Mouse (Mus musculus): Measurements from ENCODE around the gene Abcc6. TPM values are rescaled to one million over a fixed set of nuclear protein-coding genes. Genes with fewer than 3 reads are reported as not detected.

Abcc6 gene
- total and polyA plus RNA-seq, 3 experiments: under 0.01 TPM; not detected in 2

DNA sequence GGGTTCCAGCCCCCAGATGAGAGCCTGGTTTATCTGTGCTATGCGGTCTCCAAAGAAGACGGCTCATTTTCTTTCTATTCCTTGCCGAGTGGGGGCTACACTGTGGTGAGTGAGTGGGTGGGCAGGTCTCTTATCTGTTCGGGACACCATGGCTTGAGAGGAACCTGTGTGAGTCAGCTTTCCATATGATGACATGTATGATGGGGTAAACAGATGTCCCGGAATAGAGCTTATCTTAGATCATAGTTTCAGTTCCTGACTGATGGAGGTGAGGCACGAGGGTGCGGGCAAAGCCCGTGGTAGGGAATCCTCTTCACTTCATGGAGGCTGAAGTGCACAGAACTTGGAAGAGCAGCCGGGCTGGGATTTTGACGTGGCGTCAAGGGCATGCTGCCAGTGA, 15.8 kb upstream of the Abcc6 start:
- ATAC-seq (ENCODE audit: extremely low read depth, insufficient number of reproducible peaks, low FRiP score, poor library complexity, severe bottlenecking) (peak; percentile 78), DNase-seq (ENCODE audit: low spot score) (peak; percentile 57)
- peak overlapping the region; percentile 48; the same call in 1 of the 2 replicates for H3K4me3 ChIP-seq (ENCODE audit: low read depth, low read length)
- peaks cover 97% of the 10 kb centered on the region for H3K36me3 ChIP-seq (replicated peaks)
- H3K27me3 ChIP-seq (ENCODE audit: insufficient read depth, low read length): no peaks in the 10 kb centered on the region
- peaks cover 36% of the 10 kb centered on the region for H3K4me1 ChIP-seq (ENCODE audit: insufficient read depth, low read depth, low read length)
- H3K9me3 ChIP-seq (replicated peaks): no peaks in the 10 kb centered on the region
- TF ChIP-seq TAL1 (conservative IDR thresholded peaks at IDR 0.05; ENCODE audit: low read depth, low read length): peak; percentile 51
- TF ChIP-seq GATA2 (IDR thresholded peaks at IDR 0.05; ENCODE audit: borderline replicate concordance, low read depth, low read length): no peak

DNA sequence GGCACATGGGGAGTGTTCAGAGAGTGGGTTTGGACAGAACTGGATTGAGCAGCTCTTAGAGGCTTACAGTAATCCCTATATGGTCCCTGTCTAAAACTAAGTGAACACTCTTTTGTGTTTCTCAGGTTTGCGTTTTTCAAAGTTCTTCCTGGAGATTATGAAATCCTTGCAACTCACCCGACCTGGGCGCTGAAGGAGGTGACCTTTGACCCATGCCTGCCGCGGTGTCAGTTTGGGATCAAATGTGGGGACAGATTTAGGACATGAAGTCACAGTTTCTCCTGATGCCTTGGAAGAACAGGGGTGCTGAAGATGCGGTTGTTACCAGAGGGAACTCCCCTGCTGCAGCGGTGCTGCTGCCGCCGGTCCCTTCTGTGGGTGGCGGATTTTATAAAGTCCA, 14.0 kb upstream of the Abcc6 start:
- no peaks in the 10 kb centered on the region for H3K9me3 ChIP-seq (replicated peaks)
- DNase-seq (ENCODE audit: low spot score): no peak
- H3K4me1 ChIP-seq (ENCODE audit: insufficient read depth, low read depth, low read length): peaks cover 36% of the 10 kb centered on the region
- H3K27me3 ChIP-seq (ENCODE audit: insufficient read depth, low read length): no peaks in the 10 kb centered on the region
- peaks cover 98% of the 10 kb centered on the region for H3K36me3 ChIP-seq (replicated peaks)
- no peak overlapping the region for H3K4me3 ChIP-seq (ENCODE audit: low read depth, low read length)
- no peak for ATAC-seq (ENCODE audit: extremely low read depth, insufficient number of reproducible peaks, low FRiP score, poor library complexity, severe bottlenecking)
- TF ChIP-seq GATA2 (IDR thresholded peaks at IDR 0.05; ENCODE audit: borderline replicate concordance, low read depth, low read length): no peak
- no peak for TF ChIP-seq GATA1 (IDR thresholded peaks at IDR 0.05; ENCODE audit: borderline replicate concordance, low read length)
- no peak for TF ChIP-seq TAL1 (conservative IDR thresholded peaks at IDR 0.05; ENCODE audit: low read depth, low read length)

DNA sequence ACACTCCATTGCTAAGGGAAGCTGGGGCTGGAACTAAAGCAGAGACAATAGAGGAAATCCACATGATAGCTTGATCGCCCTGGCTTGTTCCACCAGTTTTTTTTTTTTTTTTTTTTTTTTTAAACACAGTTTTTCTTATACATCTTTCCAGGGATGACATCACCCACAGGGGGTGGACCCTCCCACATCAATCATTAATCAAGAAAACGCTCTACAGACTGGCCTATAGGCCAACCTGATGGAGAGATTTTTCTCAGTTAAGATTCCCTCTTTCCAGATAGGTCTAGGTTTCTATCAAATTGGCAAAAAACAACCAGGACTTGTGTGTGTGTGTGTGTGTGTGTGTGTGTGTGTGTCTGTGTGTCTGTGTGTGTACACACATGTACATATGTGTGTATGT, 9.8 kb upstream of the Abcc6 start:
- ATAC-seq (ENCODE audit: extremely low read depth, insufficient number of reproducible peaks, low FRiP score, poor library complexity, severe bottlenecking) (no peak), DNase-seq (ENCODE audit: low spot score) (no peak)
- H3K4me3 ChIP-seq (ENCODE audit: low read depth, low read length): no peak overlapping the region
- peaks cover 94% of the 10 kb centered on the region for H3K36me3 ChIP-seq (replicated peaks)
- TF ChIP-seq GATA2 (IDR thresholded peaks at IDR 0.05; ENCODE audit: borderline replicate concordance, low read depth, low read length) (no peak), CTCF (IDR thresholded peaks at IDR 0.05; ENCODE audit: low read depth, low read length) (no peak), TAL1 (conservative IDR thresholded peaks at IDR 0.05; ENCODE audit: low read depth, low read length) (no peak), GATA1 (IDR thresholded peaks at IDR 0.05; ENCODE audit: borderline replicate concordance, low read length) (no peak), POLR2AphosphoS5 (IDR thresholded peaks at IDR 0.05; ENCODE audit: insufficient replicate concordance, low read depth, low read length) (no peak)
- no peaks in the 10 kb centered on the region for H3K27me3 ChIP-seq (ENCODE audit: insufficient read depth, low read length)
- no peaks in the 10 kb centered on the region for H3K9me3 ChIP-seq (replicated peaks)
- H3K4me1 ChIP-seq (ENCODE audit: insufficient read depth, low read depth, low read length): peaks cover 41% of the 10 kb centered on the region

DNA sequence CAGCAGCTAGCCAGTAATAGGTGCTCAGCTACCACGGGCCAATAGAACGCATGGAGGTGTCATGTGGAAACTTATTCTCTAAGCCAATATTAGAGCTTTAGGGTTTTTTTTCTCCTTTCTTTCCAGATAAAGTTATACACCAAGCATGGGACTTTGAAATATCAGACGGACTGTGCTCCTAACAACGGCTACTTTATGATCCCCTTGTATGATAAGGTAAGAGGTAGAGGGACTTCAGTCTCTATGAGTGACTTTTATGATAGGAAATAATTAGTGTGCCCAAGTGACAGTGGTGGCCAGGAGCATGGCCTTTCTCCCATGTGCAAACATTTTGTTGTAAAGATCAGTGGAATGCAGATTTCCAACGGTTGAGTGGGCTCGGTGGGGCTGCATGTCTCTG, 7.3 kb upstream of the Abcc6 start:
- TF ChIP-seq GATA1 (IDR thresholded peaks at IDR 0.05; ENCODE audit: borderline replicate concordance, low read length) (no peak), TAL1 (conservative IDR thresholded peaks at IDR 0.05; ENCODE audit: low read depth, low read length) (no peak), CTCF (IDR thresholded peaks at IDR 0.05; ENCODE audit: low read depth, low read length) (no peak), GATA2 (IDR thresholded peaks at IDR 0.05; ENCODE audit: borderline replicate concordance, low read depth, low read length) (no peak), POLR2AphosphoS5 (IDR thresholded peaks at IDR 0.05; ENCODE audit: insufficient replicate concordance, low read depth, low read length) (no peak)
- Histone ChIP-seq H3K36me3 (replicated peaks) (peaks cover 71% of the 10 kb centered on the region), H3K9me3 (replicated peaks) (no peaks in the 10 kb centered on the region), H3K4me1 (ENCODE audit: insufficient read depth, low read depth, low read length) (peaks cover 50% of the 10 kb centered on the region), H3K4me3 (ENCODE audit: low read depth, low read length) (no peak overlapping the region), H3K27me3 (ENCODE audit: insufficient read depth, low read length) (no peaks in the 10 kb centered on the region)
- ATAC-seq (ENCODE audit: extremely low read depth, insufficient number of reproducible peaks, low FRiP score, poor library complexity, severe bottlenecking) (no peak), DNase-seq (ENCODE audit: low spot score) (no peak)

DNA sequence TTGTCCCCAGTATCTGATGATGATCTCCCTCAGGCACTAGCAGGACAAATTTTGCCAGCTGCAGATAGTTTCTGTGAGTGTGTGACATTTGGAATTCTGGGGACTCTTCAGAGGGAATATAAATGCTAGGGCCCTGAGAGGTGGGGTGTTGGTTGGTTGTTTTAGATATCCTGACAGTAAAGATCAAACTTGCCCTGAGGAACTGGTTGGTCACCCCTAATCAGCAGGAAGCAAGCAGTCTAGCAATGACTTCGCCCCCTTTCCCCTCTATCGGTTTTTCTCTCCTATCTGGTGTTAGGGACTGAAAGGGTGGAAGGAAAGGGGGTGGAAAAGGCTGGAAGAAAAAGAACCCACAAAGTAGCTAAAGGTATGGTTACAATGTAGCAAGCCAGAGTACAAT, 5.4 kb upstream of the Abcc6 start:
- peaks cover 56% of the 10 kb centered on the region for H3K4me1 ChIP-seq (ENCODE audit: insufficient read depth, low read depth, low read length)
- peak overlapping the region; percentile 48; the same call in 1 of the 2 replicates for H3K4me3 ChIP-seq (ENCODE audit: low read depth, low read length)

DNA sequence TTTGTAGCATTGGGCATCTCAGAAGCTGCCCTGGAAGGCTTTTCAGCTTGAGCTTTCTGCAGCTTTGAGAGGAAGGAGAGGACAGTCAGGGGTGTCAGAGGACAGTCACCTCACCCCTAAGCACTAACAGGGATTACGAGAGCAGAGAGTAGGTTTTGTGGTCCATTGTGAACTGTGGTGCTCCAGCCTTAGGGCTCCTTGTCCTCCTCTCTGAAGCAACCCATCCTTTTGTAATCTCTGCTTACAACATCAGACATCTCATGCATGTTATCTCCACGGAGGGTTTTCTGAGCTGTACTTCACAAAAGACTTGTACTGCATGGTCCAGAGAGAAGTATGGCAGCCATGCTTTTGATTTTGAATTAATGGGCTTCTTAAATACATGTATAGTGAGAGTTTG, 4.9 kb upstream of the Abcc6 start:
- Histone ChIP-seq H3K36me3 (replicated peaks) (peaks cover 47% of the 10 kb centered on the region), H3K4me1 (ENCODE audit: insufficient read depth, low read depth, low read length) (peaks cover 61% of the 10 kb centered on the region), H3K9me3 (replicated peaks) (no peaks in the 10 kb centered on the region), H3K4me3 (ENCODE audit: low read depth, low read length) (peak overlapping the region; percentile 99), H3K27me3 (ENCODE audit: insufficient read depth, low read length) (no peaks in the 10 kb centered on the region)
- DNase-seq (ENCODE audit: low spot score): no peak
- ATAC-seq (ENCODE audit: extremely low read depth, insufficient number of reproducible peaks, low FRiP score, poor library complexity, severe bottlenecking): no peak
- TF ChIP-seq GATA1 (IDR thresholded peaks at IDR 0.05; ENCODE audit: borderline replicate concordance, low read length): no peak
- TF ChIP-seq POLR2AphosphoS5 (IDR thresholded peaks at IDR 0.05; ENCODE audit: insufficient replicate concordance, low read depth, low read length): no peak
- TF ChIP-seq TAL1 (conservative IDR thresholded peaks at IDR 0.05; ENCODE audit: low read depth, low read length): no peak
- TF ChIP-seq CTCF (IDR thresholded peaks at IDR 0.05; ENCODE audit: low read depth, low read length): no peak
- no peak for TF ChIP-seq GATA2 (IDR thresholded peaks at IDR 0.05; ENCODE audit: borderline replicate concordance, low read depth, low read length)

More for the DNA sequence above, 5.4 kb upstream of the Abcc6 start:
- peak; percentile 28 for DNase-seq (ENCODE audit: low spot score)
- H3K36me3 ChIP-seq (replicated peaks): peaks cover 52% of the 10 kb centered on the region
- H3K9me3 ChIP-seq (replicated peaks): no peaks in the 10 kb centered on the region
- no peaks in the 10 kb centered on the region for H3K27me3 ChIP-seq (ENCODE audit: insufficient read depth, low read length)
- ATAC-seq (ENCODE audit: extremely low read depth, insufficient number of reproducible peaks, low FRiP score, poor library complexity, severe bottlenecking): peak; percentile 50
- 0 out of 2 replicates have a peak, but pooled peaks have one; percentile 7 for TF ChIP-seq TAL1 (conservative IDR thresholded peaks at IDR 0.05; ENCODE audit: low read depth, low read length)
- no peak for TF ChIP-seq GATA1 (IDR thresholded peaks at IDR 0.05; ENCODE audit: borderline replicate concordance, low read length)

DNA sequence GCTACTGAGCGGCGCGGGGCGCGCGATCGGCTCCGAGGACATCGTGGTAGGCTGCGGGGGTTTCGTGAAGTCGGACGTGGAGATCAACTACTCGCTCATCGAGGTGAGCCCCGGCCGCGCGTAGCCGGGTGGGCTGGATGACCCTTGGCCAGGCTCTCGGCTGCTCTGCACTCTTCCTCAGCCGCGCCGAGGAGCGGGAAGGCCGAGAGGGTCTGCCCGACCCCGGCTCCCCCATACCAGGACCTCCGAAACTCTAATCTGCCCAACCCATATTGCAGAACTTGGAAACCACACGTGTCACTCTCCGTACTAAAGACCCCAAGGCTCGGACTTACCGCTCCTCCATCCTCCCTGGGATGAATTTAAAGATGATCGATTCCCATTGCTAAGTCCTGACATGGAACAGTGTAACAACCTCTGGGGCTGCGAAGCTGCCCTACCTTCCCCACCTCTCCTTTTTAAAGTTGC, 3.8 kb upstream of the Abcc6 start:
- no peak for TF ChIP-seq TAL1 (conservative IDR thresholded peaks at IDR 0.05; ENCODE audit: low read depth, low read length)
- no peak for TF ChIP-seq CTCF (IDR thresholded peaks at IDR 0.05; ENCODE audit: low read depth, low read length)
- no peak for TF ChIP-seq POLR2AphosphoS5 (IDR thresholded peaks at IDR 0.05; ENCODE audit: insufficient replicate concordance, low read depth, low read length)
- no peak for TF ChIP-seq GATA2 (IDR thresholded peaks at IDR 0.05; ENCODE audit: borderline replicate concordance, low read depth, low read length)
- DNase-seq (ENCODE audit: low spot score) (no peak), ATAC-seq (ENCODE audit: extremely low read depth, insufficient number of reproducible peaks, low FRiP score, poor library complexity, severe bottlenecking) (no peak)
- H3K9me3 ChIP-seq (replicated peaks): no peaks in the 10 kb centered on the region
- peaks cover 69% of the 10 kb centered on the region for H3K4me1 ChIP-seq (ENCODE audit: insufficient read depth, low read depth, low read length)
- no peaks in the 10 kb centered on the region for H3K27me3 ChIP-seq (ENCODE audit: insufficient read depth, low read length)
- peaks cover 36% of the 10 kb centered on the region for H3K36me3 ChIP-seq (replicated peaks)
- H3K4me3 ChIP-seq (ENCODE audit: low read depth, low read length): peak overlapping the region; percentile 99
